Mouse (Mus musculus) MEL (cell line): ENCODE measurements at regions not wholly inside any gene's neighbourhood (a gene's known extent, or its start where the extent isn't known, plus 50 kb on each side); places are given as distances from the start of the nearest gene placed in this dataset.

Experiments
- DNase-seq: peaks from one replicate; pipeline ENCODE4 v3.0.0; 2011; ENCODE audit warnings: low read depth, low spot score
- H3K27ac ChIP-seq: 2 replicates; pipeline ENCODE4 v1.5.1; 2012; ENCODE audit warnings: low read depth, mild to moderate bottlenecking, control low read depth, low read length, moderate library complexity; ENCODE audit not compliant: control insufficient read depth
- H3K27me3 ChIP-seq, 2 experiments: fragments of 150-350 bp in 1 of 2; sonication (generic) in 1 of 2; 2 replicates each; pipeline ENCODE4 v1.6.1; 2012; ENCODE audit warnings: low read length in 2 of 2, mild to moderate bottlenecking in 2 of 2, improper control_type of control experiment in 1 of 2, moderate library complexity in 1 of 2; ENCODE audit not compliant: insufficient read depth in 2 of 2, control insufficient read depth in 1 of 2
- H3K36me3 ChIP-seq, 2 experiments: 2 replicates each; pipeline ENCODE4 v1.6.1; 2012 to 2014; ENCODE audit warnings: low read length in 2 of 2, improper control_type of control experiment in 1 of 2, inconsistent platforms in 1 of 2, mild to moderate bottlenecking in 1 of 2; ENCODE audit not compliant: insufficient read depth in 2 of 2, control insufficient read depth in 1 of 2
- H3K4me1 ChIP-seq, 2 experiments: fragments of 150-350 bp in 1 of 2; sonication (generic) in 1 of 2; 2 replicates each; pipeline ENCODE4 v1.6.1; 2012; ENCODE audit warnings: low read length in 2 of 2, improper control_type of control experiment in 1 of 2, mild to moderate bottlenecking in 1 of 2; ENCODE audit not compliant: insufficient read depth in 2 of 2, control insufficient read depth in 1 of 2
- H3K4me3 ChIP-seq, 2 experiments: fragments of 150-350 bp in 1 of 2; sonication (generic) in 1 of 2; 2 replicates each; pipeline ENCODE4 v1.5.1; 2012; ENCODE audit warnings: low read depth in 2 of 2, low read length in 2 of 2, mild to moderate bottlenecking in 2 of 2, moderate library complexity in 2 of 2, control low read depth in 1 of 2, improper control_type of control experiment in 1 of 2; ENCODE audit not compliant: control insufficient read depth in 1 of 2, insufficient read depth in 1 of 2
- H3K79me2 ChIP-seq: 2 replicates; pipeline ENCODE4 v1.6.1; 2012; ENCODE audit warnings: mild to moderate bottlenecking, low read length, moderate library complexity; ENCODE audit not compliant: control insufficient read depth, poor library complexity, insufficient read depth
- H3K9ac ChIP-seq: 2 replicates; pipeline ENCODE4 v1.6.1; 2012; ENCODE audit warnings: low read depth, mild to moderate bottlenecking, control low read depth, low read length, moderate library complexity; ENCODE audit not compliant: control insufficient read depth, poor library complexity, severe bottlenecking
- H3K9me3 ChIP-seq: fragments of 150-350 bp; sonication (generic); replicated peaks from 2 replicates; pipeline ENCODE4 v1.6.1; 2012; ENCODE audit warnings: mild to moderate bottlenecking, low read length, improper control_type of control experiment, moderate library complexity; ENCODE audit not compliant: insufficient read depth
- CHD1 ChIP-seq: IDR thresholded peaks from 2 replicates; pipeline ENCODE4 v1.6.1; 2012; ENCODE audit warnings: low read depth, mild to moderate bottlenecking, inconsistent platforms, low read length, improper control_type of control experiment
- CHD2 ChIP-seq: IDR thresholded peaks from 2 replicates; pipeline ENCODE4 v1.6.1; 2011; ENCODE audit warnings: low read length, improper control_type of control experiment
- CTCF ChIP-seq, 3 experiments: IDR thresholded peaks in 2 of 3; conservative IDR thresholded peaks in 1 of 3; 2 replicates each; pipeline ENCODE4 v1.5.1; 2011 to 2012; ENCODE audit warnings: low read length in 3 of 3, low read depth in 2 of 3, mild to moderate bottlenecking in 2 of 3, improper control_type of control experiment in 1 of 3, inconsistent platforms in 1 of 3, mixed read lengths in 1 of 3, moderate library complexity in 1 of 3; ENCODE audit not compliant: control insufficient read depth in 1 of 3, insufficient read depth in 1 of 3, poor library complexity in 1 of 3, severe bottlenecking in 1 of 3
- E2F4 ChIP-seq: IDR thresholded peaks from 2 replicates; pipeline ENCODE4 v1.6.1; 2011; ENCODE audit warnings: low read depth, low read length, improper control_type of control experiment, borderline replicate concordance
- ELF1 ChIP-seq: IDR thresholded peaks from 2 replicates; pipeline ENCODE4 v1.6.1; 2014; ENCODE audit warnings: low read depth, mild to moderate bottlenecking, inconsistent platforms, low read length, improper control_type of control experiment, moderate library complexity
- ETS1 ChIP-seq: IDR thresholded peaks from 2 replicates; pipeline ENCODE4 v1.6.1; 2012; ENCODE audit warnings: low read depth, mild to moderate bottlenecking, inconsistent platforms, low read length, improper control_type of control experiment, moderate library complexity
- GABPA ChIP-seq: IDR thresholded peaks from 2 replicates; pipeline ENCODE4 v1.6.1; 2012; ENCODE audit warnings: low read depth, mild to moderate bottlenecking, inconsistent platforms, low read length, improper control_type of control experiment, moderate library complexity
- GATA1 ChIP-seq: IDR thresholded peaks from 2 replicates; pipeline ENCODE4 v1.6.1; 2011; ENCODE audit warnings: low read depth, low read length, improper control_type of control experiment
- HCFC1 ChIP-seq: IDR thresholded peaks from 2 replicates; pipeline ENCODE4 v1.6.1; 2012; ENCODE audit warnings: low read depth, mild to moderate bottlenecking, inconsistent platforms, low read length, improper control_type of control experiment, moderate library complexity
- KAT2A ChIP-seq: conservative IDR thresholded peaks from 2 replicates; pipeline ENCODE4 v1.6.1; 2012; ENCODE audit warnings: low read depth, low read length, improper control_type of control experiment, inconsistent platforms
- MAX ChIP-seq: IDR thresholded peaks from 2 replicates; pipeline ENCODE4 v1.6.1; 2011; ENCODE audit warnings: low read length, improper control_type of control experiment
- MAZ ChIP-seq: IDR thresholded peaks from 2 replicates; pipeline ENCODE4 v1.6.1; 2012; ENCODE audit warnings: low read depth, mild to moderate bottlenecking, inconsistent platforms, low read length, improper control_type of control experiment
- MEF2A ChIP-seq: IDR thresholded peaks from 2 replicates; pipeline ENCODE4 v1.6.1; 2014; ENCODE audit warnings: low read depth, mild to moderate bottlenecking, inconsistent platforms, low read length, improper control_type of control experiment; ENCODE audit not compliant: poor library complexity, insufficient replicate concordance, severe bottlenecking; ENCODE audit errors: extremely low read depth
- MYB ChIP-seq: IDR thresholded peaks from 2 replicates; pipeline ENCODE4 v1.6.1; 2011; ENCODE audit warnings: mild to moderate bottlenecking, low read depth, low read length, improper control_type of control experiment
- MYC ChIP-seq: IDR thresholded peaks from 2 replicates; pipeline ENCODE4 v1.6.1; 2011; ENCODE audit warnings: low read depth, mild to moderate bottlenecking, low read length, improper control_type of control experiment, moderate library complexity
- NELFE ChIP-seq: IDR thresholded peaks from 2 replicates; pipeline ENCODE4 v1.6.1; 2011; ENCODE audit warnings: low read depth, low read length, improper control_type of control experiment
- NRF1 ChIP-seq: IDR thresholded peaks from 2 replicates; pipeline ENCODE4 v1.6.1; 2014; ENCODE audit warnings: low read depth, mild to moderate bottlenecking, inconsistent platforms, low read length, improper control_type of control experiment, moderate library complexity; ENCODE audit not compliant: poor library complexity, insufficient read depth, severe bottlenecking
- RAD21 ChIP-seq: IDR thresholded peaks from 2 replicates; pipeline ENCODE4 v1.6.1; 2011; ENCODE audit warnings: mild to moderate bottlenecking, low read depth, low read length, improper control_type of control experiment
- RCOR1 ChIP-seq: IDR thresholded peaks from 2 replicates; pipeline ENCODE4 v1.6.1; 2012; ENCODE audit warnings: low read depth, mild to moderate bottlenecking, inconsistent platforms, low read length, improper control_type of control experiment
- SIN3A ChIP-seq: IDR thresholded peaks from 2 replicates; pipeline ENCODE4 v1.6.1; 2012; ENCODE audit warnings: low read length, improper control_type of control experiment, inconsistent platforms
- TAL1 ChIP-seq: IDR thresholded peaks from 2 replicates; pipeline ENCODE4 v1.6.1; 2012; ENCODE audit warnings: mild to moderate bottlenecking, inconsistent platforms, low read length, moderate library complexity, mixed read lengths
- TBP ChIP-seq: IDR thresholded peaks from 2 replicates; pipeline ENCODE4 v1.8.0; 2011; ENCODE audit warnings: low read depth, low read length, improper control_type of control experiment
- TCF12 ChIP-seq: IDR thresholded peaks from 2 replicates; pipeline ENCODE4 v1.6.1; 2014; ENCODE audit warnings: low read depth, mild to moderate bottlenecking, inconsistent platforms, low read length, improper control_type of control experiment, moderate library complexity
- UBTF ChIP-seq: IDR thresholded peaks from 2 replicates; pipeline ENCODE4 v1.6.1; 2012; ENCODE audit warnings: low read depth, mild to moderate bottlenecking, inconsistent platforms, low read length, improper control_type of control experiment, moderate library complexity, borderline replicate concordance; ENCODE audit not compliant: insufficient read depth
- USF1 ChIP-seq: IDR thresholded peaks from 2 replicates; pipeline ENCODE4 v1.6.1; 2014; ENCODE audit warnings: low read depth, mild to moderate bottlenecking, inconsistent platforms, low read length, improper control_type of control experiment, moderate library complexity
- ZC3H11A ChIP-seq: IDR thresholded peaks from 2 replicates; pipeline ENCODE4 v1.6.1; 2012; ENCODE audit warnings: low read depth, mild to moderate bottlenecking, inconsistent platforms, low read length, improper control_type of control experiment
- ZKSCAN1 ChIP-seq: IDR thresholded peaks from 2 replicates; pipeline ENCODE4 v1.6.1; 2012; ENCODE audit warnings: low read depth, mild to moderate bottlenecking, inconsistent platforms, low read length, improper control_type of control experiment, moderate library complexity
- ZMIZ1 ChIP-seq: IDR thresholded peaks from 2 replicates; pipeline ENCODE4 v1.6.1; 2012; ENCODE audit warnings: low read depth, mild to moderate bottlenecking, inconsistent platforms, low read length, improper control_type of control experiment, moderate library complexity
- ZNF384 ChIP-seq: IDR thresholded peaks from 2 replicates; pipeline ENCODE4 v1.6.1; 2012; ENCODE audit warnings: low read depth, mild to moderate bottlenecking, inconsistent platforms, low read length, improper control_type of control experiment

GRCm38 (mm10) chr16:9016040-9016761 lies 186.3 kb downstream of the 1810013L24Rik start:
- TF ChIP-seq USF1 (no peak), TAL1 (no peak), HCFC1 (no peak), CHD2 (no peak), ZC3H11A (no peak), GATA1 (no peak), MYC (no peak), UBTF (no peak), E2F4 (no peak), RCOR1 (no peak), CHD1 (no peak), MAZ (no peak), ZNF384 (no peak), MAX (no peak), SIN3A (no peak), ETS1 (no peak), KAT2A (no peak), ELF1 (no peak), GABPA (no peak), CTCF (IDR thresholded peaks at IDR 0.05 in 2 of 3, conservative IDR thresholded peaks at IDR 0.05 in 1 of 3; ENCODE audit: control insufficient read depth in 1 of 3, insufficient read depth in 1 of 3, low read depth in 2 of 3, low read length in 3 of 3, poor library complexity in 1 of 3, severe bottlenecking in 1 of 3) (no peak)
- TF ChIP-seq, all 39 proteins: peak for 0
- Histone ChIP-seq H3K9ac (no peak overlapping the region), H3K36me3 (no peaks in the 10 kb centered on the region), H3K79me2 (no peaks in the 10 kb centered on the region), H3K27ac (no peak overlapping the region), H3K27me3 (no peaks in the 10 kb centered on the region), H3K4me1 (no peaks in the 10 kb centered on the region), H3K4me3 (no peak overlapping the region), H3K9me3 (no peaks in the 10 kb centered on the region)
- DNase-seq = no peak

DNA sequence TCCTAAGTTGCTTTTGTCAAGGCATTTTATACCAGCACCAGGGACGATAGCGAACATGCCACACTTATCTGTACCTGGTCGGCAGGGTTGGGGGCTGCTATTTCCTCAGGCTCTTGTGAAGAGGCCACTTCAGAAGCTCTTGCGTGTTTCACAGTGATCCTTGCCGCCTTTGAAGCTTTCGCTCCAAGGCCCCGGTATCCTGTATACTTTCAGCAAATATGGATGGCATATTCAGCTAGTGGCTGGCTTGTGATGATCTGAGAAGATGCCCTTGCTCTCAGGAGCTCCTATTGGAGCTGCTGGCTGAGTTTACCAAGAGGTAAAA lies 186.8 kb downstream of the 1810013L24Rik start:
- H3K79me2 ChIP-seq = no peaks in the 10 kb centered on the region
- no peak for DNase-seq

More for the DNA sequence above, 186.8 kb downstream of the 1810013L24Rik start:
- H3K36me3 ChIP-seq = no peaks in the 10 kb centered on the region
- H3K9ac ChIP-seq = no peak overlapping the region
- no peaks in the 10 kb centered on the region for H3K4me1 ChIP-seq
- no peak overlapping the region for H3K27ac ChIP-seq
- no peak overlapping the region for H3K4me3 ChIP-seq
- no peaks in the 10 kb centered on the region for H3K9me3 ChIP-seq
- TF ChIP-seq ETS1 (no peak), MYB (no peak), NRF1 (no peak), ZC3H11A (no peak), ZKSCAN1 (no peak), TBP (no peak), UBTF (no peak), GABPA (no peak), NELFE (no peak), ZMIZ1 (no peak), HCFC1 (no peak), TAL1 (no peak), GATA1 (no peak), CHD1 (no peak), KAT2A (no peak), RAD21 (no peak), MEF2A (no peak), TCF12 (no peak)
- no peaks in the 10 kb centered on the region for H3K27me3 ChIP-seq
